Mouse (Mus musculus) forebrain, embryonic 14.5 days (tissue): ENCODE results near the gene Lpo. TPM values are rescaled to one million over a fixed set of nuclear protein-coding genes. Genes with fewer than 3 reads are reported as not detected.

Experiments
- ATAC-seq: fragments of 200-750 bp; cut with Nextera tagmentation; 2 replicates; pipeline ENCODE4 v1.8.0; 2017; ENCODE audit warnings: mild to moderate bottlenecking, moderate library complexity
- DNase-seq: peaks from one replicate; pipeline ENCODE4 v3.0.0-alpha.2; 2015; ENCODE audit warnings: low spot score
- H3K27ac ChIP-seq: fragments of 300-500 bp; sonication (generic); 2 replicates; pipeline ENCODE4 v1.5.1; 2014; ENCODE audit warnings: low read depth, mild to moderate bottlenecking, control low read depth, low read length, moderate library complexity
- H3K27me3 ChIP-seq: fragments of 300-500 bp; sonication (generic); replicated peaks from 2 replicates; pipeline ENCODE4 v1.6.1; 2014; ENCODE audit warnings: low read length, control low read depth, mixed read lengths; ENCODE audit not compliant: control insufficient read depth, insufficient read depth
- H3K36me3 ChIP-seq: fragments of 300-500 bp; sonication (generic); 2 replicates; pipeline ENCODE4 v1.6.1; 2014; ENCODE audit warnings: low read length, control low read depth; ENCODE audit not compliant: control insufficient read depth, insufficient read depth
- H3K4me1 ChIP-seq: fragments of 300-500 bp; sonication (generic); 2 replicates; pipeline ENCODE4 v1.6.1; 2014; ENCODE audit warnings: antibody characterized with exemption, low read length, control low read depth; ENCODE audit not compliant: control insufficient read depth, insufficient read depth
- H3K4me2 ChIP-seq: fragments of 300-500 bp; sonication (generic); 2 replicates; pipeline ENCODE4 v1.6.1; 2014; ENCODE audit warnings: mild to moderate bottlenecking, control low read depth, low read length
- H3K4me3 ChIP-seq: fragments of 300-500 bp; sonication (generic); 2 replicates; pipeline ENCODE4 v1.5.1; 2014; ENCODE audit warnings: low read depth, low read length, control low read depth
- H3K9ac ChIP-seq: fragments of 300-500 bp; sonication (generic); 2 replicates; pipeline ENCODE4 v1.6.1; 2014; ENCODE audit warnings: mild to moderate bottlenecking, low read length, control low read depth, moderate library complexity
- H3K9me3 ChIP-seq: fragments of 300-500 bp; sonication (generic); replicated peaks from 2 replicates; pipeline ENCODE4 v1.6.1; 2016; ENCODE audit warnings: low read length, control low read depth, mixed read lengths; ENCODE audit not compliant: control insufficient read depth
- WGBS: fragments of 180-500 bp; shearing (Covaris S2); extraction: QIAGEN DNeasy Blood & Tissue Kit; methylation state at CpG from one replicate; pipeline ENCODE4 v1.1.7; 2014; 5-methylcytosine and 5-hydroxymethylcytosine counted together
- microRNA counts: library from miRNA; unstranded; fragments of <30 nt; microRNA quantifications from one replicate; lab custom pipeline; 2016
- microRNA-seq: library from miRNA; unstranded; fragments of <30 nt; microRNA quantifications from one replicate; pipeline ENCODE4, GENCODE M21; 2016
- polyA plus RNA-seq: library from polyadenylated mRNA; unstranded; fragments of >200 nt; fragmentation: Nextera tagmentation; extraction: Ambion mirVana; gene quantifications from 2 replicates; pipeline ENCODE4 v1.2.1, GENCODE M21; 2014

Gene Lpo
- polyA plus RNA-seq, 1 experiment from 2014 or later: 0.53 TPM

- Histone ChIP-seq H3K4me2 (no peak overlapping the region), H3K27me3 (peaks cover 9% of the 10 kb centered on the region; the same call in 1 of the 2 replicates), H3K4me3 (no peak overlapping the region), H3K36me3 (no peaks in the 10 kb centered on the region), H3K9ac (no peak overlapping the region), H3K27ac (no peak overlapping the region), H3K9me3 (no peaks in the 10 kb centered on the region), H3K4me1 (peaks cover 24% of the 10 kb centered on the region)
- no peak for DNase-seq
- 76% methylated on average over 4 of the region's 4 CpGs for WGBS
- no peak for ATAC-seq
Measured at GRCm38 (mm10) chr11:87758957-87759608, 69.0 kb downstream of the Lpo start.

GRCm38 (mm10) chr11:87758161-87758911 lies 69.8 kb downstream of the Lpo start:
- DNase-seq (no peak), ATAC-seq (no peak)
- Histone ChIP-seq H3K9me3 (no peaks in the 10 kb centered on the region), H3K27me3 (peaks cover 9% of the 10 kb centered on the region; the same call in 1 of the 2 replicates), H3K4me3 (no peak overlapping the region), H3K27ac (no peak overlapping the region), H3K36me3 (no peaks in the 10 kb centered on the region), H3K9ac (no peak overlapping the region), H3K4me2 (no peak overlapping the region), H3K4me1 (peaks cover 18% of the 10 kb centered on the region)
- WGBS: 78% methylated on average over 7 of the region's 7 CpGs

GRCm38 (mm10) chr11:87757001-87757954 lies 70.8 kb downstream of the Lpo start:
- Histone ChIP-seq H3K27me3 (peaks cover 6% of the 10 kb centered on the region; the same call in 1 of the 2 replicates), H3K9ac (no peak overlapping the region), H3K27ac (no peak overlapping the region), H3K4me2 (no peak overlapping the region), H3K36me3 (no peaks in the 10 kb centered on the region), H3K4me3 (no peak overlapping the region), H3K4me1 (peaks cover 8% of the 10 kb centered on the region), H3K9me3 (no peaks in the 10 kb centered on the region)
- 90% methylated on average over 25 of the region's 25 CpGs for WGBS
- ATAC-seq: no peak
- no peak for DNase-seq

MicroRNAs within 50 kb of the gene (microRNA counts, 519-probe panel; counts per million panel counts)
- 3,734 counts per million, percentile 41 among the panel's probes with 10 or more counts for microRNA mmu-miR-142-3p (lab: Ali Mortazavi, UCI)
- not detected for microRNA mmu-miR-142-5p (lab: Ali Mortazavi, UCI)

Small RNAs within 50 kb of the gene (microRNA-seq; reads per million reads assigned to microRNA genes)
- gene Mir142 (not detected), gene Mir142b (not detected)

Other genes with a start within 250 kb of the Lpo start
- 45.5 and 59.7 TPM in 2 replicates for gene Mtmr4, start 236.1 kb downstream of the Lpo start, polyA plus RNA-seq
- 0.33 and 0.36 TPM in 2 replicates for gene Hsf5, start 211.1 kb downstream of the Lpo start, polyA plus RNA-seq
- 0.63 and 1.1 TPM in 2 replicates for gene Rnf43, start 165.6 kb downstream of the Lpo start, polyA plus RNA-seq
- 160 and 203 TPM in 2 replicates for gene Supt4a, start 90.7 kb downstream of the Lpo start, polyA plus RNA-seq
- 13.5 and 20.2 TPM in 2 replicates for gene Tspoap1, start 67.7 kb downstream of the Lpo start, polyA plus RNA-seq
- 0.22 and 0.23 TPM in 2 replicates for gene Mpo, start 34.7 kb downstream of the Lpo start, polyA plus RNA-seq
- gene Mks1, start 24.9 kb upstream of the Lpo start, polyA plus RNA-seq: 9.1 and 10.4 TPM in 2 replicates
- gene Epx, start 47.2 kb upstream of the Lpo start, polyA plus RNA-seq: 0.11 and 0.19 TPM in 2 replicates
- not detected in 2 replicates for gene Olfr462, start 64.0 kb upstream of the Lpo start, polyA plus RNA-seq
- gene Olfr463, start 69.1 kb upstream of the Lpo start, polyA plus RNA-seq: not detected in 2 replicates
- not detected in 2 replicates for gene Olfr464, start 92.7 kb upstream of the Lpo start, polyA plus RNA-seq
- 21.8 and 22.5 TPM in 2 replicates for gene Dynll2, start 159.2 kb upstream of the Lpo start, polyA plus RNA-seq
- gene Srsf1, start 219.1 kb upstream of the Lpo start, polyA plus RNA-seq: 340 and 348 TPM in 2 replicates
- gene Vezf1, start 240.0 kb upstream of the Lpo start, polyA plus RNA-seq: 60.0 and 64.7 TPM in 2 replicates